ENCODE assay signal across 10 mouse cellular contexts in the genomic region with DNA sequence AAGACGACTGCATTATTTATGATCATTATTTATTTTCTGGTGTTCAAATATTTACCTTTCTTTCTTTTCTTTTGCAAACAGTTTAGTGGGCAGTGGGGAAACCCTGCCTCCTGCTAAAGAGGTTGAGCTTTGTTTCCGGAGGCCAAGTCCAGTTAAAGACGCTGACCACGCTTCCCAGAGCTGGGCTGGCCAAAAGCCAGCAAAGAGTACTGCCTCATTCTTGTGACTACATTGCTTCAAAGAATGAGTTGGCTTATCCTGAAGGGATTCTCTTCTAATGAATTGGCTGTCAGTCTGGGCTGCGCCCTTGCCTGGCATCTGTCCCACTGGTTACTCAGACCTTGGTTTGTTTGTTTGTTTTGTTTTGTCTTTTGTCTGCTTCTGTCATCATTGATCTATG.
DNase-seq lines count a peak whose midpoint lies in the region; ATAC-seq and TF ChIP-seq lines count a peak whose summit lies in the region.
"Had no signal": no experiment of that assay in that cellular context is flagged by ENCODE, and none has a peak within 500 bp of the region (broad histone marks: within the 10 kb centered on the region; RNA-seq: fewer than 3 reads in every experiment).

No protein-coding gene starts in this region.

- H3K27me3 ChIP-seq in liver, embryonic 14.5 days (ENCODE audit: control insufficient read depth, insufficient read depth, low read length) = no peaks in the 10 kb centered on the region
- H3K27me3 ChIP-seq: embryonic facial prominence, embryonic 12.5 days had no signal

- H3K9me3 ChIP-seq in liver, embryonic 14.5 days (ENCODE audit: control insufficient read depth, low read length) = no peaks in the 10 kb centered on the region
- H3K9me3 ChIP-seq: embryonic facial prominence, embryonic 12.5 days; limb, embryonic 13.5 days had no signal

- H3K4me1 ChIP-seq in liver, embryonic 14.5 days (replicated peaks; ENCODE audit: control insufficient read depth in 2 of 2, insufficient read depth in 2 of 2, low read length in 1 of 2) = peaks cover 0 to 7% of the 10 kb centered on the region in 2 experiments; a peak in 1 of 4 replicates

- no peak overlapping the region for H3K4me3 ChIP-seq in liver, embryonic 14.5 days (ENCODE audit: insufficient read depth in 1 of 2, low read depth in 2 of 2, low read length in 2 of 2)
- H3K4me3 ChIP-seq: embryonic facial prominence, embryonic 12.5 days; limb, embryonic 13.5 days had no signal

- intact Hi-C loops in heart, postnatal 14 days (cut with DNase I) = no loop called here

- peak; percentile 21 to 40 for DNase-seq in frontal cortex, postnatal 10 days (ENCODE audit: low spot score in 2 of 2)
- DNase-seq in frontal cortex, postnatal 25 days (ENCODE audit: low spot score in 2 of 2) = no peak
- peak; percentile 27 for DNase-seq in urinary bladder, adult 2 months (ENCODE audit: low spot score)
- DNase-seq in urinary bladder, postnatal 4 days (ENCODE audit: low spot score in 2 of 2) = no peak
- DNase-seq in heart, postnatal 14 days = peak; percentile 74 to 76
- DNase-seq in liver, embryonic 14.5 days (ENCODE audit: low read depth in 3 of 3, low spot score in 3 of 3) = peak; percentile 6 to 20 (median 7)
- DNase-seq in right cerebral cortex, postnatal 4 days = peak; percentile 48

- WGBS in liver, embryonic 14.5 days (ENCODE audit: insufficient replicate concordance) = 43% methylated on average over 5 of the region's 5 CpGs

- no peak overlapping the region for H3K9ac ChIP-seq in liver, embryonic 14.5 days (replicated peaks)
- H3K9ac ChIP-seq: embryonic facial prominence, embryonic 12.5 days; limb, embryonic 13.5 days had no signal

- no peak for ATAC-seq in liver, embryonic 14.5 days (ENCODE audit: insufficient read depth)
- no peak for ATAC-seq in erythroblast, adult 5-6 weeks (replicated peaks; ENCODE audit: low FRiP score, poor library complexity, severe bottlenecking)

- no peak overlapping the region for H3K27ac ChIP-seq in liver, embryonic 14.5 days
- H3K27ac ChIP-seq: embryonic facial prominence, embryonic 12.5 days; limb, embryonic 13.5 days had no signal

- no peaks in the 10 kb centered on the region for H3K36me3 ChIP-seq in liver, embryonic 14.5 days (replicated peaks; ENCODE audit: control insufficient read depth, insufficient read depth, low read depth)
- H3K36me3 ChIP-seq: embryonic facial prominence, embryonic 12.5 days; limb, embryonic 13.5 days had no signal

- TF ChIP-seq EP300 in liver, embryonic 14.5 days (IDR thresholded peaks at IDR 0.05; ENCODE audit: low read depth) = no peak

- no peak overlapping the region for H3K4me2 ChIP-seq in liver, embryonic 14.5 days (ENCODE audit: low read depth)
- H3K4me2 ChIP-seq: embryonic facial prominence, embryonic 12.5 days; limb, embryonic 13.5 days had no signal

- TF ChIP-seq CTCF in liver, embryonic 14.5 days (IDR thresholded peaks at IDR 0.05; ENCODE audit: low read depth) = no peak

Comparison
In these comparisons a context has a peak if more than half of its experiments do, and no peak if none do; other contexts are left out.
1. DNase-seq: peak in frontal cortex, postnatal 10 days (2 of 2), urinary bladder, adult 2 months (single experiment), heart, postnatal 14 days (2 of 2), liver, embryonic 14.5 days (3 of 3) and right cerebral cortex, postnatal 4 days (single experiment); none in frontal cortex, postnatal 25 days (0 of 2) and urinary bladder, postnatal 4 days (0 of 2).